8 mouse cellular contexts compared by ENCODE assay signal in the genomic region with DNA sequence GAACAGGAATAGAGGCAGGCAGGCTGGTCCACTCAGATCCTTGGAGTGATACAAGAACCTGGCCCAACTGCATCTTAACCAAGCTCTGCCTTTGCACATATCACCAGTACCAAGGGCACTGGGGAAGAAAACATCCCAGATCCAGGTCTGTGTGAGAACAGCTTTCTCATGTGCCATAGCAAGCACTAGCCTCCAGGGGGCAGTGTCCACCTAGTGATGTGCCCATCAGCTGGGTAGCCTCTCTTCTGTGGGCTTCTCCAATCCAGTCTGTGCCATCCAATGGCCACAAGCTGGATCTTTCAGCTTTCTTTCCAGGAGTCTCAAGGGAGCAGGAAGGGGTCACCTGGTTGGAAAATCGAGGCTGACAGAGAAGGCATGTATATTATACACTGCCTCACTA. TPM values are rescaled to one million over a fixed set of nuclear protein-coding genes. Genes with fewer than 3 reads are reported as not detected.
DNase-seq lines count a peak whose midpoint lies in the region; ATAC-seq and TF ChIP-seq lines count a peak whose summit lies in the region.

No protein-coding gene starts in this region.

- DNase-seq in A20 (ENCODE audit: low read depth, low spot score) = peak; percentile 64
- peak; percentile 40 for DNase-seq in Muller cell, postnatal 12 days (ENCODE audit: inconsistent ontology term)
- peak; percentile 83 to 89 for DNase-seq in cerebellum, postnatal 10 days
- peak; percentile 76 for DNase-seq in gastrocnemius, postnatal 10 days
- peak; percentile 78 for DNase-seq in kidney, postnatal 0 days (ENCODE audit: low spot score)
- peak; percentile 67 for DNase-seq in thymus, postnatal 14 days

- 9% methylated on average over 1 of the region's 1 CpGs for WGBS in kidney, postnatal 0 days
- WGBS in liver, embryonic 16.5 days (ENCODE audit: insufficient replicate concordance) = 0% methylated on average over 1 of the region's 1 CpGs
- 5% methylated on average over 1 of the region's 1 CpGs for WGBS in neural tube, embryonic 14.5 days

- peak; percentile 97 for TF ChIP-seq CTCF in kidney, postnatal 0 days (IDR thresholded peaks at IDR 0.05; ENCODE audit: low read depth)

- no peak overlapping the region for H3K4me2 ChIP-seq in kidney, postnatal 0 days (ENCODE audit: low read length)
- no peak overlapping the region for H3K4me2 ChIP-seq in liver, embryonic 16.5 days (ENCODE audit: low read depth, low read length)
- no peak overlapping the region for H3K4me2 ChIP-seq in neural tube, embryonic 14.5 days (ENCODE audit: low read depth, low read length)

- no peak overlapping the region for H3K9ac ChIP-seq in kidney, postnatal 0 days (ENCODE audit: low read depth, low read length)
- no peak overlapping the region for H3K9ac ChIP-seq in liver, embryonic 16.5 days (ENCODE audit: low read depth, low read length)
- H3K9ac ChIP-seq in neural tube, embryonic 14.5 days (replicated peaks; ENCODE audit: low read depth, low read length) = no peak overlapping the region

- H3K27ac ChIP-seq in kidney, postnatal 0 days = no peak overlapping the region
- no peak overlapping the region for H3K27ac ChIP-seq in liver, embryonic 16.5 days (ENCODE audit: low read length)
- no peak overlapping the region for H3K27ac ChIP-seq in neural tube, embryonic 14.5 days (ENCODE audit: low read depth, low read length)

- no peaks in the 10 kb centered on the region for H3K9me3 ChIP-seq in kidney, postnatal 0 days (replicated peaks; ENCODE audit: low read length)
- no peaks in the 10 kb centered on the region for H3K9me3 ChIP-seq in liver, embryonic 16.5 days (replicated peaks; ENCODE audit: control insufficient read depth, low read length)
- H3K9me3 ChIP-seq in neural tube, embryonic 14.5 days (ENCODE audit: control insufficient read depth, low read length) = no peaks in the 10 kb centered on the region

- H3K27me3 ChIP-seq in kidney, postnatal 0 days (ENCODE audit: insufficient read depth, low read length) = no peaks in the 10 kb centered on the region
- no peaks in the 10 kb centered on the region; the same call in 1 of the 2 replicates for H3K27me3 ChIP-seq in liver, embryonic 16.5 days (ENCODE audit: control insufficient read depth, insufficient read depth, low read depth, low read length)
- H3K27me3 ChIP-seq in neural tube, embryonic 14.5 days (ENCODE audit: control insufficient read depth, insufficient read depth, low read length) = no peaks in the 10 kb centered on the region

- H3K4me3 ChIP-seq in kidney, postnatal 0 days (replicated peaks; ENCODE audit: low read depth, low read length) = no peak overlapping the region
- no peak overlapping the region for H3K4me3 ChIP-seq in liver, embryonic 16.5 days (ENCODE audit: low read depth, low read length)
- no peak overlapping the region for H3K4me3 ChIP-seq in neural tube, embryonic 14.5 days (ENCODE audit: low read depth, low read length)

- ATAC-seq in kidney, postnatal 0 days (replicated peaks; ENCODE audit: low FRiP score, low read depth) = no peak
- ATAC-seq in liver, embryonic 16.5 days (ENCODE audit: low read depth) = peak; percentile 30; the same call in 1 of the 2 replicates
- peak; percentile 34; the same call in 1 of the 2 replicates for ATAC-seq in neural tube, embryonic 14.5 days (ENCODE audit: low read depth)

- H3K36me3 ChIP-seq in kidney, postnatal 0 days (ENCODE audit: insufficient read depth, low read length) = no peaks in the 10 kb centered on the region
- no peaks in the 10 kb centered on the region for H3K36me3 ChIP-seq in liver, embryonic 16.5 days (ENCODE audit: control insufficient read depth, insufficient read depth)
- no peaks in the 10 kb centered on the region for H3K36me3 ChIP-seq in neural tube, embryonic 14.5 days (ENCODE audit: control insufficient read depth, insufficient read depth, low read length)

- no peaks in the 10 kb centered on the region for H3K4me1 ChIP-seq in kidney, postnatal 0 days (replicated peaks; ENCODE audit: insufficient read depth, low read length)
- H3K4me1 ChIP-seq in liver, embryonic 16.5 days (ENCODE audit: control insufficient read depth, low read depth, low read length) = no peaks in the 10 kb centered on the region
- no peaks in the 10 kb centered on the region for H3K4me1 ChIP-seq in neural tube, embryonic 14.5 days (ENCODE audit: control insufficient read depth, insufficient read depth, low read length)

RNA-seq across cellular contexts. Expression of gene Gm13547, which starts 5.7 kb away (rescaled TPM):
- not detected for total RNA-seq in gastrocnemius, postnatal 10 days (2021)
- 0.41 TPM in 1 of 2 replicates, not detected in the other for polyA plus RNA-seq in kidney, postnatal 0 days (2015; fragmentation: Nextera tagmentation; extraction: Ambion mirVana)
- not detected in 2 replicates for polyA plus RNA-seq in liver, embryonic 16.5 days (2015; fragmentation: Nextera tagmentation; extraction: Ambion mirVana)
- not detected in 2 replicates for polyA plus RNA-seq in neural tube, embryonic 14.5 days (2014; fragmentation: Nextera tagmentation; extraction: Ambion mirVana)

RNA-seq across cellular contexts. Expression of gene Gm13420, which starts 13.3 kb away (rescaled TPM):
- not detected for total RNA-seq in gastrocnemius, postnatal 10 days (2021)
- polyA plus RNA-seq in kidney, postnatal 0 days (2015; fragmentation: Nextera tagmentation; extraction: Ambion mirVana) = 3.8 and 4.5 TPM in 2 replicates
- 0.22 and 0.30 TPM in 2 replicates for polyA plus RNA-seq in liver, embryonic 16.5 days (2015; fragmentation: Nextera tagmentation; extraction: Ambion mirVana)
- 0.31 TPM in 1 of 2 replicates, not detected in the other for polyA plus RNA-seq in neural tube, embryonic 14.5 days (2014; fragmentation: Nextera tagmentation; extraction: Ambion mirVana)

RNA-seq across cellular contexts. Expression of gene Coq4, which starts 22.5 kb away (rescaled TPM):
- 1 to 10 TPM; 8.0 to 8.7 TPM for total RNA-seq in gastrocnemius, postnatal 10 days (2021)
- 29.3 and 31.1 TPM in 2 replicates for polyA plus RNA-seq in kidney, postnatal 0 days (2015; fragmentation: Nextera tagmentation; extraction: Ambion mirVana)
- polyA plus RNA-seq in liver, embryonic 16.5 days (2015; fragmentation: Nextera tagmentation; extraction: Ambion mirVana) = 9.0 and 10.1 TPM in 2 replicates
- polyA plus RNA-seq in neural tube, embryonic 14.5 days (2014; fragmentation: Nextera tagmentation; extraction: Ambion mirVana) = 39.5 and 53.4 TPM in 2 replicates

RNA-seq across cellular contexts. Expression of gene Trub2, which starts 23.5 kb away (rescaled TPM):
- 10 to 100 TPM; 24.7 to 36.5 TPM for total RNA-seq in gastrocnemius, postnatal 10 days (2021)
- polyA plus RNA-seq in kidney, postnatal 0 days (2015; fragmentation: Nextera tagmentation; extraction: Ambion mirVana) = 24.1 and 25.9 TPM in 2 replicates
- 10.2 and 13.1 TPM in 2 replicates for polyA plus RNA-seq in liver, embryonic 16.5 days (2015; fragmentation: Nextera tagmentation; extraction: Ambion mirVana)
- 27.1 and 29.3 TPM in 2 replicates for polyA plus RNA-seq in neural tube, embryonic 14.5 days (2014; fragmentation: Nextera tagmentation; extraction: Ambion mirVana)

RNA-seq across cellular contexts. Expression of gene Slc27a4, which starts 37.6 kb away (rescaled TPM):
- total RNA-seq in gastrocnemius, postnatal 10 days (2021) = 10 to 100 TPM; 10.6 to 11.2 TPM
- polyA plus RNA-seq in kidney, postnatal 0 days (2015; fragmentation: Nextera tagmentation; extraction: Ambion mirVana) = 15.0 and 15.5 TPM in 2 replicates
- 2.7 and 3.3 TPM in 2 replicates for polyA plus RNA-seq in liver, embryonic 16.5 days (2015; fragmentation: Nextera tagmentation; extraction: Ambion mirVana)
- 35.8 and 37.6 TPM in 2 replicates for polyA plus RNA-seq in neural tube, embryonic 14.5 days (2014; fragmentation: Nextera tagmentation; extraction: Ambion mirVana)
